In the genomic region with DNA sequence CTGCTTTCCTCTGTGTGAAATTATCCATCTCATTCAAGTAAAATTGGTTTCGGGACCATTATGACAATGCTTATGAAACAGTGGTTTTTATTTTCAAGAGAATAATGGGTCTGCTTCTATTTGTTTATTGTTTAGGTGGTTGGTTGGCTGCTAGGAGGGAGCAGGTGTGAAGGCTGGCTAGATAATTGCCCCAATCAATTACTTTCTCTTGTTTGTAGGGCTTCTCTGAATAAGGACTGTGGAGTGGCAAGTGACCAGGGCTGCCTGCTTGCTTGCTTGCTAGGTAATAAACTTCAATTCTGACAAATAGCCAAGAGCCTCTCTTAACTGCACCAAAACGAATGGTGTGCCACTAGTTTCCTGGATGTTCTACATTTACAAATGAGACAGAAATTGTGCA, we compare ENCODE assay signal across 17 mouse cellular contexts.
"Had no signal": no experiment of that assay in that cellular context is flagged by ENCODE, and none has a peak within 500 bp of the region (broad histone marks: within the 10 kb centered on the region; RNA-seq: fewer than 3 reads in every experiment).

No protein-coding gene starts in this region.

- H3K36me3 ChIP-seq: limb, embryonic 12.5 days; liver, embryonic 13.5 days; lung, embryonic 15.5 days; midbrain, embryonic 12.5 days had no signal

- DNase-seq: kidney, adult 9 months; kidney, postnatal 10 days; kidney, postnatal 4 days; liver; liver, embryonic 13.5 days; liver, postnatal 0 days; lung, postnatal 14 days; right cerebral cortex, adult 18-20 months; right cerebral cortex, postnatal 25 days; thymus, postnatal 36 days had no signal

- H3K27me3 ChIP-seq: limb, embryonic 12.5 days; liver, embryonic 13.5 days; lung, embryonic 15.5 days; megakaryocyte, embryonic 14.5 days; midbrain, embryonic 12.5 days had no signal

- H3K9ac ChIP-seq: limb, embryonic 12.5 days; liver, embryonic 13.5 days; liver, postnatal 0 days; lung, embryonic 15.5 days; midbrain, embryonic 12.5 days had no signal

- H3K4me2 ChIP-seq: limb, embryonic 12.5 days; liver, embryonic 13.5 days; lung, embryonic 15.5 days; midbrain, embryonic 12.5 days had no signal

- ATAC-seq: liver, postnatal 0 days; midbrain, embryonic 16.5 days had no signal

- H3K4me1 ChIP-seq: limb, embryonic 12.5 days; liver, embryonic 13.5 days; lung, embryonic 15.5 days; megakaryocyte, embryonic 14.5 days; midbrain, embryonic 12.5 days had no signal

- H3K27ac ChIP-seq: layer of hippocampus, adult 2 months; limb, embryonic 12.5 days; liver, embryonic 13.5 days; lung, embryonic 15.5 days; macrophage; midbrain, embryonic 12.5 days had no signal

- H3K4me3 ChIP-seq: layer of hippocampus, adult 2 months; limb, embryonic 12.5 days; liver, embryonic 13.5 days; lung, embryonic 15.5 days; megakaryocyte, embryonic 14.5 days; midbrain, embryonic 12.5 days had no signal

- H3K9me3 ChIP-seq: limb, embryonic 12.5 days; liver, embryonic 13.5 days; megakaryocyte, embryonic 14.5 days; midbrain, embryonic 12.5 days had no signal
